Mouse (Mus musculus) midbrain, embryonic 11.5 days (tissue): ENCODE measurements at regions not wholly inside any gene's neighbourhood (a gene's known extent, or its start where the extent isn't known, plus 50 kb on each side); places are given as distances from the start of the nearest gene placed in this dataset.
A peak's percentile ranks its signal among the peaks of the same experiment; 100 is the strongest.

ENCODE experiments used
- ATAC-seq: fragments of 200-750 bp; cut with Nextera tagmentation; 2 replicates; pipeline ENCODE4 v1.8.0; 2017; ENCODE audit warnings: moderate TSS enrichment, moderate library complexity; ENCODE audit not compliant: low FRiP score
- DNase-seq: peaks from one replicate; pipeline ENCODE4 v3.0.0; 2015; ENCODE audit warnings: low spot score; ENCODE audit errors: missing footprints
- H3K27ac ChIP-seq: fragments of 300-500 bp; sonication (generic); 2 replicates; pipeline ENCODE4 v1.5.1; 2014; ENCODE audit warnings: low read depth, low read length
- H3K27me3 ChIP-seq: fragments of 300-500 bp; sonication (generic); 2 replicates; pipeline ENCODE4 v1.6.1; 2014; ENCODE audit warnings: mild to moderate bottlenecking, low read length, moderate library complexity, mixed read lengths; ENCODE audit not compliant: control insufficient read depth, insufficient read depth
- H3K36me3 ChIP-seq: fragments of 300-500 bp; sonication (generic); 2 replicates; pipeline ENCODE4 v1.6.1; 2014; ENCODE audit warnings: mild to moderate bottlenecking, low read length, moderate library complexity, mixed read lengths; ENCODE audit not compliant: control insufficient read depth, insufficient read depth
- H3K4me1 ChIP-seq: fragments of 300-500 bp; sonication (generic); 2 replicates; pipeline ENCODE4 v1.6.1; 2014; ENCODE audit warnings: low read length; ENCODE audit not compliant: control insufficient read depth, insufficient read depth
- H3K4me2 ChIP-seq: fragments of 300-500 bp; sonication (generic); 2 replicates; pipeline ENCODE4 v1.6.1; 2014; ENCODE audit warnings: mild to moderate bottlenecking, moderate library complexity
- H3K4me3 ChIP-seq: fragments of 300-500 bp; sonication (generic); 2 replicates; pipeline ENCODE4 v1.5.1; 2014; ENCODE audit warnings: low read depth, low read length
- H3K9ac ChIP-seq: fragments of 300-500 bp; sonication (generic); 2 replicates; pipeline ENCODE4 v1.6.1; 2014; ENCODE audit warnings: low read length
- H3K9me3 ChIP-seq: fragments of 300-500 bp; sonication (generic); 2 replicates; pipeline ENCODE4 v1.6.1; 2016; ENCODE audit warnings: low read length; ENCODE audit not compliant: control insufficient read depth
- WGBS: fragments of 180-500 bp; shearing (Covaris S2); extraction: QIAGEN DNeasy Blood & Tissue Kit; methylation state at CpG from one replicate; pipeline ENCODE4 v1.1.7; 2014; 5-methylcytosine and 5-hydroxymethylcytosine counted together

GRCm38 (mm10) chr13:111344981-111345380 is 90.2 kb downstream of the Actbl2 start:
- Histone ChIP-seq H3K9ac (no peak overlapping the region), H3K36me3 (no peaks in the 10 kb centered on the region), H3K4me3 (no peak overlapping the region), H3K4me2 (no peak overlapping the region), H3K4me1 (no peaks in the 10 kb centered on the region), H3K27me3 (no peaks in the 10 kb centered on the region), H3K9me3 (no peaks in the 10 kb centered on the region), H3K27ac (no peak overlapping the region)
- no peak for DNase-seq
- ATAC-seq = no peak
- 78% methylated on average over 10 of the region's 10 CpGs for WGBS

- Histone ChIP-seq H3K27ac (no peak overlapping the region), H3K27me3 (no peaks in the 10 kb centered on the region), H3K4me1 (no peaks in the 10 kb centered on the region), H3K9ac (no peak overlapping the region), H3K36me3 (no peaks in the 10 kb centered on the region), H3K9me3 (no peaks in the 10 kb centered on the region), H3K4me2 (no peak overlapping the region), H3K4me3 (no peak overlapping the region)
- no peak for DNase-seq
- 78% methylated on average over 15 of the region's 15 CpGs for WGBS
- ATAC-seq = peak; percentile 35; the same call in 1 of the 2 replicates
Measured at GRCm38 (mm10) chr13:111345486-111346440, 91.0 kb downstream of the Actbl2 start.

- Histone ChIP-seq H3K4me1 (no peaks in the 10 kb centered on the region), H3K27me3 (no peaks in the 10 kb centered on the region), H3K9me3 (no peaks in the 10 kb centered on the region), H3K36me3 (no peaks in the 10 kb centered on the region), H3K4me2 (no peak overlapping the region), H3K9ac (no peak overlapping the region), H3K27ac (no peak overlapping the region), H3K4me3 (no peak overlapping the region)
- ATAC-seq (no peak), DNase-seq (no peak)
- 89% methylated on average over 9 of the region's 9 CpGs for WGBS
Measured at GRCm38 (mm10) chr13:111356520-111357456, 102.0 kb downstream of the Actbl2 start.

GRCm38 (mm10) chr13:111361456-111361855 is 106.6 kb downstream of the Actbl2 start:
- WGBS = 82% methylated on average over 4 of the region's 4 CpGs
- Histone ChIP-seq H3K4me1 (no peaks in the 10 kb centered on the region), H3K27me3 (no peaks in the 10 kb centered on the region), H3K9ac (no peak overlapping the region), H3K4me3 (no peak overlapping the region), H3K9me3 (no peaks in the 10 kb centered on the region; the same call in 1 of the 2 replicates), H3K36me3 (no peaks in the 10 kb centered on the region), H3K27ac (no peak overlapping the region), H3K4me2 (no peak overlapping the region)
- ATAC-seq (no peak), DNase-seq (no peak)

- H3K4me3 ChIP-seq = no peak overlapping the region
- no peak overlapping the region for H3K9ac ChIP-seq
- peak; percentile 49 for DNase-seq
- no peak overlapping the region for H3K4me2 ChIP-seq
- H3K36me3 ChIP-seq = no peaks in the 10 kb centered on the region
- H3K9me3 ChIP-seq = no peaks in the 10 kb centered on the region; the same call in 1 of the 2 replicates
- no peaks in the 10 kb centered on the region for H3K27me3 ChIP-seq
- no peaks in the 10 kb centered on the region for H3K4me1 ChIP-seq
- WGBS = 76% methylated on average over 5 of the region's 5 CpGs
- no peak overlapping the region for H3K27ac ChIP-seq
- no peak for ATAC-seq
Measured at GRCm38 (mm10) chr13:111363176-111363739, 108.4 kb downstream of the Actbl2 start.

- no peak overlapping the region for H3K4me2 ChIP-seq
- 92% methylated on average over 8 of the region's 8 CpGs for WGBS
- no peaks in the 10 kb centered on the region for H3K36me3 ChIP-seq
- H3K9ac ChIP-seq = no peak overlapping the region
- H3K4me3 ChIP-seq = no peak overlapping the region
- H3K27me3 ChIP-seq = no peaks in the 10 kb centered on the region
- H3K4me1 ChIP-seq = no peaks in the 10 kb centered on the region
- H3K9me3 ChIP-seq = no peaks in the 10 kb centered on the region; the same call in 1 of the 2 replicates
- ATAC-seq (no peak), DNase-seq (peak; percentile 75)
- no peak overlapping the region for H3K27ac ChIP-seq
Measured at GRCm38 (mm10) chr13:111366871-111367270, 112.1 kb downstream of the Actbl2 start.

GRCm38 (mm10) chr13:111367620-111368019 is 112.8 kb downstream of the Actbl2 start:
- Histone ChIP-seq H3K4me1 (no peaks in the 10 kb centered on the region), H3K4me2 (no peak overlapping the region), H3K9me3 (no peaks in the 10 kb centered on the region; the same call in 1 of the 2 replicates), H3K27ac (no peak overlapping the region), H3K9ac (no peak overlapping the region), H3K4me3 (no peak overlapping the region), H3K36me3 (no peaks in the 10 kb centered on the region), H3K27me3 (no peaks in the 10 kb centered on the region)
- DNase-seq (peak; percentile 76), ATAC-seq (peak; percentile 64; the same call in 1 of the 2 replicates)
- WGBS = 41% methylated on average over 3 of the region's 3 CpGs

GRCm38 (mm10) chr13:111369916-111370315 is 115.1 kb downstream of the Actbl2 start:
- Histone ChIP-seq H3K4me2 (no peak overlapping the region), H3K4me3 (no peak overlapping the region), H3K9me3 (no peaks in the 10 kb centered on the region; the same call in 1 of the 2 replicates), H3K27me3 (no peaks in the 10 kb centered on the region), H3K27ac (no peak overlapping the region), H3K9ac (no peak overlapping the region), H3K4me1 (no peaks in the 10 kb centered on the region), H3K36me3 (no peaks in the 10 kb centered on the region)
- DNase-seq (no peak), ATAC-seq (no peak)
- 85% methylated on average over 3 of the region's 3 CpGs for WGBS
